Mouse (Mus musculus) kidney, embryonic 14.5 days (tissue): Measurements from ENCODE around the gene Faf1. TPM values are rescaled to one million over a fixed set of nuclear protein-coding genes. Genes with fewer than 3 reads are reported as not detected.

Experiments used
- ATAC-seq: fragments of 200-750 bp; cut with Nextera tagmentation; 2 replicates; pipeline ENCODE4 v1.8.0; 2017; ENCODE audit warnings: moderate number of reproducible peaks, mild to moderate bottlenecking, moderate TSS enrichment, moderate library complexity; ENCODE audit not compliant: low FRiP score, low TSS enrichment
- H3K27ac ChIP-seq: fragments of 300-500 bp; sonication (generic); 2 replicates; pipeline ENCODE4 v1.5.1; 2014; ENCODE audit warnings: low read depth, mild to moderate bottlenecking, low read length, moderate library complexity, mixed read lengths
- H3K27me3 ChIP-seq: fragments of 300-500 bp; sonication (generic); 2 replicates; pipeline ENCODE4 v1.6.1; 2014; ENCODE audit warnings: mild to moderate bottlenecking, low read length; ENCODE audit not compliant: control insufficient read depth, insufficient read depth
- H3K36me3 ChIP-seq: fragments of 300-500 bp; sonication (generic); 2 replicates; pipeline ENCODE4 v1.6.1; 2014; ENCODE audit warnings: low read length, mixed read lengths; ENCODE audit not compliant: control insufficient read depth, insufficient read depth
- H3K4me1 ChIP-seq: fragments of 300-500 bp; sonication (generic); 2 replicates; pipeline ENCODE4 v1.6.1; 2014; ENCODE audit warnings: low read length, mixed read lengths; ENCODE audit not compliant: control insufficient read depth, insufficient read depth
- H3K4me2 ChIP-seq: fragments of 300-500 bp; sonication (generic); replicated peaks from 2 replicates; pipeline ENCODE4 v1.6.1; 2014; ENCODE audit warnings: low read depth, mild to moderate bottlenecking, low read length
- H3K4me3 ChIP-seq: fragments of 300-500 bp; sonication (generic); 2 replicates; pipeline ENCODE4 v1.5.1; 2014; ENCODE audit warnings: mild to moderate bottlenecking, low read length
- H3K9ac ChIP-seq: fragments of 300-500 bp; sonication (generic); 2 replicates; pipeline ENCODE4 v1.6.1; 2014; ENCODE audit warnings: low read depth, mild to moderate bottlenecking, low read length, moderate library complexity
- H3K9me3 ChIP-seq: fragments of 300-500 bp; sonication (generic); 2 replicates; pipeline ENCODE4 v1.6.1; 2016; ENCODE audit warnings: low read length; ENCODE audit not compliant: control insufficient read depth
- WGBS: fragments of 180-500 bp; shearing (Covaris S2); extraction: QIAGEN DNeasy Blood & Tissue Kit; methylation state at CpG from one replicate; pipeline ENCODE4 v1.1.7; 2014; 5-methylcytosine and 5-hydroxymethylcytosine counted together
- polyA plus RNA-seq: library from polyadenylated mRNA; unstranded; fragments of >200 nt; fragmentation: Nextera tagmentation; extraction: Ambion mirVana; gene quantifications from 2 replicates; pipeline ENCODE4 v1.2.1, GENCODE M21; 2014

The Faf1 gene
- polyA plus RNA-seq, 1 experiment from 2014 or later, result 34.3 TPM

- 0 out of 2 replicates have a peak, but pooled peaks cover 2% of the 10 kb centered on the region for H3K9me3 ChIP-seq
- peaks cover 94% of the 10 kb centered on the region for H3K27me3 ChIP-seq
- H3K4me3 ChIP-seq, result no peak overlapping the region; the same call in 1 of the 2 replicates
- H3K9ac ChIP-seq, result no peak overlapping the region
- H3K36me3 ChIP-seq, result no peaks in the 10 kb centered on the region
- under 1% methylated on average over 34 of the region's 34 CpGs for WGBS
- H3K4me1 ChIP-seq, result peaks cover 24% of the 10 kb centered on the region
- no peak overlapping the region for H3K27ac ChIP-seq
- no peak for ATAC-seq
- H3K4me2 ChIP-seq, result no peak overlapping the region
These were observed 300.1 kb downstream of the Faf1 start for GRCm38 (mm10) chr4:109976273-109977147.

- Histone ChIP-seq H3K27me3 (peaks cover 97% of the 10 kb centered on the region), H3K4me2 (peak within 1 kb of the TSS; percentile 67), H3K36me3 (no peaks in the 10 kb centered on the region), H3K4me1 (peaks cover 32% of the 10 kb centered on the region), H3K27ac (no peak within 1 kb of the TSS), H3K4me3 (peak within 1 kb of the TSS; percentile 42), H3K9ac (0 out of 2 replicates have a peak within 1 kb of the TSS, but pooled peaks have one; percentile 28), H3K9me3 (0 out of 2 replicates have a peak, but pooled peaks cover 2% of the 10 kb centered on the region)
- peak; percentile 79 for ATAC-seq
- under 1% methylated on average over 63 of the region's 64 CpGs for WGBS
These were observed 301.0 kb downstream of the Faf1 start, which contains the start of gene Dmrta2 for GRCm38 (mm10) chr4:109977148-109978067. Gene Dmrta2, plus strand, starts transcription at chr4:109978053.

- H3K4me2 ChIP-seq, result peak overlapping the region; percentile 67
- peak; percentile 28 for ATAC-seq
- peak overlapping the region; percentile 42 for H3K4me3 ChIP-seq
- 0 out of 2 replicates have a peak overlapping the region, but pooled peaks have one; percentile 28 for H3K9ac ChIP-seq
- no peaks in the 10 kb centered on the region for H3K36me3 ChIP-seq
- 2% methylated on average over 55 of the region's 56 CpGs for WGBS
- no peak overlapping the region for H3K27ac ChIP-seq
- H3K4me1 ChIP-seq, result peaks cover 33% of the 10 kb centered on the region
- 0 out of 2 replicates have a peak, but pooled peaks cover 2% of the 10 kb centered on the region for H3K9me3 ChIP-seq
- peaks cover 95% of the 10 kb centered on the region for H3K27me3 ChIP-seq
These were observed 301.9 kb downstream of the Faf1 start for GRCm38 (mm10) chr4:109978068-109978857.

- ATAC-seq, result no peak
- no peaks in the 10 kb centered on the region for H3K36me3 ChIP-seq
- 0 out of 2 replicates have a peak, but pooled peaks cover 2% of the 10 kb centered on the region for H3K9me3 ChIP-seq
- peaks cover 95% of the 10 kb centered on the region for H3K27me3 ChIP-seq
- H3K4me1 ChIP-seq, result peaks cover 36% of the 10 kb centered on the region
- H3K4me2 ChIP-seq, result peak overlapping the region; percentile 67
- H3K4me3 ChIP-seq, result peak overlapping the region; percentile 42; the same call in 1 of the 2 replicates
- WGBS, result 5% methylated on average over 9 of the region's 9 CpGs
- no peak overlapping the region for H3K9ac ChIP-seq
- H3K27ac ChIP-seq, result no peak overlapping the region
These were observed 302.5 kb downstream of the Faf1 start for GRCm38 (mm10) chr4:109978858-109979340.

GRCm38 (mm10) chr4:109979461-109980320 lies 303.3 kb downstream of the Faf1 start:
- WGBS, result 1% methylated on average over 66 of the region's 66 CpGs
- Histone ChIP-seq H3K9ac (no peak overlapping the region), H3K27ac (no peak overlapping the region), H3K4me3 (peak overlapping the region; percentile 24), H3K4me1 (peaks cover 28% of the 10 kb centered on the region), H3K4me2 (peak overlapping the region; percentile 22; the same call in 1 of the 2 replicates), H3K9me3 (0 out of 2 replicates have a peak, but pooled peaks cover 2% of the 10 kb centered on the region), H3K36me3 (no peaks in the 10 kb centered on the region), H3K27me3 (peaks cover 95% of the 10 kb centered on the region)
- ATAC-seq, result no peak

DNA sequence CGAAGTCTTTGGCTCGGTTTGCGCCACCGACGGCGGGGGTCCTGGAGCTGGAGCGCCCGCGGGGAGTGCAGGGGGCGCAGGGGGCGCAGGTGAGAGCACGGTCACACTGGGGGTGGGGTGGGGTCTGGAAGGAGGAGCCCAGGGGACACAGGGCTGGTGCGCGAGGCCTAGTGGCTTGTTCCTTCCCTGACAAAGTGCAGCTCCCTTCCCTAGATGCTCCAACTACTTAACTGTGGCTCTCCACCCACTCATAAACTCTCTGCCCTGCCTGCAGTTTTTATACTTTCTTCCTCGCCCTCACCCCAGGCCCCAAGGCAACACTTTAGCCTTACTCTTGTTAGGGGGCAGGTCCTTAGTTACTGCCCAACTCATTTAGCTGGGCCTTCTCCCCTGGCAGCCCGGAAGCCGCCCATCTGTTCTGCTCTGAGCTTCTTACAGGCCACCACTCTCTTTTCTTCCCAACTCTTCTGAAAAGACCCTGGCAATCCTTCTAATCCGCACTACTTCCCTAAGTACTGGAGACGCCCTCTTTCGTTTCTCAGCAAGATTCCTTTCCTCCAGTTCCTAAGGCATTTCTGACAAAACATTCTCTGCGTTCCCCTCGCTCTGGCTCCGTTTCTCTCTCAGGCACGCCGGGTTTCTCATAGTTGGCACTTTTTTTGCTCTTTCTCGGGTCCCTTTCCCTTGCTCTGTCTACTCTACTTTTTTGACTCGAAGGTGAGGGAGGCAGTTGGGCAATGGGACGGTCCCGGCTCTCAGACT lies 304.1 kb downstream of the Faf1 start:
- H3K4me1 ChIP-seq, result peaks cover 23% of the 10 kb centered on the region
- no peak overlapping the region for H3K27ac ChIP-seq
- no peak overlapping the region for H3K9ac ChIP-seq
- 0 out of 2 replicates have a peak overlapping the region, but pooled peaks have one; percentile 22 for H3K4me2 ChIP-seq
- H3K4me3 ChIP-seq, result peak overlapping the region; percentile 24
- no peak for ATAC-seq
- peaks cover 95% of the 10 kb centered on the region for H3K27me3 ChIP-seq
- H3K9me3 ChIP-seq, result 0 out of 2 replicates have a peak, but pooled peaks cover 2% of the 10 kb centered on the region
- WGBS, result 5% methylated on average over 26 of the region's 29 CpGs
- no peaks in the 10 kb centered on the region for H3K36me3 ChIP-seq
